Mouse (Mus musculus): ENCODE data around the gene Rfx7. TPM values are rescaled to one million over a fixed set of nuclear protein-coding genes. Genes with fewer than 3 reads are reported as not detected.
A peak's percentile ranks its signal among the peaks of the same experiment; 100 is the strongest.

Gene Rfx7
- total and polyA plus RNA-seq, 3 experiments, result 29.2 to 145 (median 31.4) TPM

DNA sequence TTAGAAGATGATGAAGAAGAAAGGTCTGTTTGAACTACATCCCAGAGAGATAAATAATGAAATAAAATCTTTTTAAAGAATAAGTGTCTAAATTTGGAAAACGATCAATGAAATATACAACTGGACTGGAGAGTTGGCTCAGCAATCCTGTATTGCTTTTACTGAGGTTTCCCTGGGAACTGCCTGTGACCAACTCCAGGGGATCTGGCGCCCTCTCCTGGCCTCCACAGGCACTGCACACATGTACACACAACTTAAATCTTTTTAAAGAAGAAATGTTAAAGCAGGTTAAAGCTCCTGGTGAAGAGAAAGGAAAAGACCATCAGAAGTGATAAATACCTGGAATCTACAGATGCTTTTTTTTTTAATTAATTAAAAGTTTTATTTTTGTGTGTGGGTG, 140.3 kb downstream of the Rfx7 start:
- Histone ChIP-seq H3K4me1 (ENCODE audit: insufficient read depth, low read depth, low read length) (peaks cover 50% of the 10 kb centered on the region), H3K36me3 (replicated peaks) (peaks cover 84% of the 10 kb centered on the region), H3K4me3 (ENCODE audit: low read depth, low read length) (no peak overlapping the region), H3K9me3 (replicated peaks) (no peaks in the 10 kb centered on the region), H3K27me3 (ENCODE audit: insufficient read depth, low read length) (no peaks in the 10 kb centered on the region)
- DNase-seq (ENCODE audit: low spot score), result no peak
- ATAC-seq (ENCODE audit: extremely low read depth, insufficient number of reproducible peaks, low FRiP score, poor library complexity, severe bottlenecking), result no peak
- no peak for TF ChIP-seq TAL1 (conservative IDR thresholded peaks at IDR 0.05; ENCODE audit: low read depth, low read length)
- peak; percentile 83 for TF ChIP-seq CTCF (IDR thresholded peaks at IDR 0.05; ENCODE audit: low read depth, low read length)

Other genes with a start within 250 kb of the Rfx7 start
- gene Mns1, start 94.2 kb upstream of the Rfx7 start, total RNA-seq (2014; fragmentation: Nextera tagmentation), result 138 and 151 TPM in 2 replicates
- 219 and 357 TPM in 2 replicates for gene Mns1, start 94.2 kb upstream of the Rfx7 start, total RNA-seq (2017)
- 24.4 and 33.2 TPM in 2 replicates for gene Mns1, start 94.2 kb upstream of the Rfx7 start, polyA plus RNA-seq (2012)
- gene Tex9, start 40.0 kb upstream of the Rfx7 start, total RNA-seq (2014; fragmentation: Nextera tagmentation), result 157 and 164 TPM in 2 replicates
- 86.8 and 124 TPM in 2 replicates for gene Tex9, start 40.0 kb upstream of the Rfx7 start, total RNA-seq (2017)
- gene Tex9, start 40.0 kb upstream of the Rfx7 start, polyA plus RNA-seq (2012), result 24.6 and 31.0 TPM in 2 replicates
- gene Nedd4, start 130.1 kb downstream of the Rfx7 start, total RNA-seq (2014; fragmentation: Nextera tagmentation), result 869 and 984 TPM in 2 replicates
- gene Nedd4, start 130.1 kb downstream of the Rfx7 start, total RNA-seq (2017), result 631 and 707 TPM in 2 replicates
- gene Nedd4, start 130.1 kb downstream of the Rfx7 start, polyA plus RNA-seq (2012), result 399 and 562 TPM in 2 replicates

Data from G1E (cell line).